Mouse (Mus musculus) myocyte (in vitro differentiated cells): ENCODE measurements at regions not wholly inside any gene's neighbourhood (a gene's known extent, or its start where the extent isn't known, plus 50 kb on each side); places are given as distances from the start of the nearest gene placed in this dataset.

Experiments used
- H3K27me3 ChIP-seq: one replicate; pipeline ENCODE4 v1.6.1; 2011; ENCODE audit not compliant: control insufficient read depth, insufficient read depth, insufficient read length
- H3K36me3 ChIP-seq: one replicate; pipeline ENCODE4 v1.6.1; 2011; ENCODE audit not compliant: control insufficient read depth, insufficient read depth
- H3K4me2 ChIP-seq: one replicate; pipeline ENCODE4 v1.6.1; 2011; ENCODE audit warnings: low read depth, control low read depth
- H3K4me3 ChIP-seq: one replicate; pipeline ENCODE4 v1.5.1; 2011; ENCODE audit warnings: mild to moderate bottlenecking, control low read depth, moderate library complexity
- H3K79me2 ChIP-seq: one replicate; pipeline ENCODE4 v1.6.1; 2011; ENCODE audit not compliant: control insufficient read depth, insufficient read depth
- H3ac ChIP-seq: one replicate; pipeline ENCODE4 v1.6.1; 2011; ENCODE audit not compliant: control insufficient read depth, insufficient read length
- CEBPB ChIP-seq: IDR thresholded peaks from 2 replicates; pipeline ENCODE4 v1.6.1; 2011; ENCODE audit warnings: mild to moderate bottlenecking, moderate library complexity; ENCODE audit not compliant: poor library complexity, insufficient read depth, severe bottlenecking
- E2F4 ChIP-seq: IDR thresholded peaks from one replicate; pipeline ENCODE4 v1.6.1; 2011; ENCODE audit warnings: mild to moderate bottlenecking, control low read depth, moderate library complexity; ENCODE audit not compliant: insufficient read depth
- MAX ChIP-seq: IDR thresholded peaks from one replicate; pipeline ENCODE4 v1.6.1; 2011; ENCODE audit warnings: low read depth, mild to moderate bottlenecking, control low read depth
- MYOD1 ChIP-seq, 3 experiments: IDR thresholded peaks; one replicate each; pipeline ENCODE4 v1.6.1; 2011; ENCODE audit warnings: control low read depth in 2 of 3, low read depth in 2 of 3, mild to moderate bottlenecking in 2 of 3, moderate library complexity in 1 of 3; ENCODE audit not compliant: insufficient read length in 2 of 3, control insufficient read depth in 1 of 3
- MYOG ChIP-seq, 3 experiments: IDR thresholded peaks; one replicate each; pipeline ENCODE4 v1.6.1; 2011; ENCODE audit warnings: control low read depth in 2 of 3, low read depth in 2 of 3, mild to moderate bottlenecking in 2 of 3; ENCODE audit not compliant: insufficient read length in 2 of 3, control insufficient read depth in 1 of 3, insufficient read depth in 1 of 3
- POLR2A ChIP-seq: IDR thresholded peaks from one replicate; pipeline ENCODE4 v1.6.1; 2011; ENCODE audit warnings: low read depth, mild to moderate bottlenecking, control low read depth, moderate library complexity; ENCODE audit not compliant: insufficient read length
- POLR2AphosphoS2 ChIP-seq: IDR thresholded peaks from one replicate; pipeline ENCODE4 v1.6.1; 2011; ENCODE audit warnings: low read depth, control low read depth; ENCODE audit not compliant: insufficient read length
- REST ChIP-seq: IDR thresholded peaks from one replicate; pipeline ENCODE4 v1.6.1; 2011; ENCODE audit warnings: mild to moderate bottlenecking, control low read depth, moderate library complexity; ENCODE audit not compliant: insufficient read depth, insufficient read length
- SRF ChIP-seq: IDR thresholded peaks from one replicate; pipeline ENCODE4 v1.6.1; 2011; ENCODE audit warnings: low read depth; ENCODE audit not compliant: control insufficient read depth, insufficient read length
- TCF12 ChIP-seq: IDR thresholded peaks from one replicate; pipeline ENCODE4 v1.6.1; 2011; ENCODE audit warnings: mild to moderate bottlenecking, control low read depth; ENCODE audit not compliant: poor library complexity, insufficient read depth, severe bottlenecking
- TCF3 ChIP-seq: IDR thresholded peaks from one replicate; pipeline ENCODE4 v1.6.1; 2011; ENCODE audit warnings: low read depth, control low read depth; ENCODE audit not compliant: insufficient read length
- USF1 ChIP-seq: IDR thresholded peaks from one replicate; pipeline ENCODE4 v1.6.1; 2011; ENCODE audit warnings: low read depth, mild to moderate bottlenecking, control low read depth, moderate library complexity

DNA sequence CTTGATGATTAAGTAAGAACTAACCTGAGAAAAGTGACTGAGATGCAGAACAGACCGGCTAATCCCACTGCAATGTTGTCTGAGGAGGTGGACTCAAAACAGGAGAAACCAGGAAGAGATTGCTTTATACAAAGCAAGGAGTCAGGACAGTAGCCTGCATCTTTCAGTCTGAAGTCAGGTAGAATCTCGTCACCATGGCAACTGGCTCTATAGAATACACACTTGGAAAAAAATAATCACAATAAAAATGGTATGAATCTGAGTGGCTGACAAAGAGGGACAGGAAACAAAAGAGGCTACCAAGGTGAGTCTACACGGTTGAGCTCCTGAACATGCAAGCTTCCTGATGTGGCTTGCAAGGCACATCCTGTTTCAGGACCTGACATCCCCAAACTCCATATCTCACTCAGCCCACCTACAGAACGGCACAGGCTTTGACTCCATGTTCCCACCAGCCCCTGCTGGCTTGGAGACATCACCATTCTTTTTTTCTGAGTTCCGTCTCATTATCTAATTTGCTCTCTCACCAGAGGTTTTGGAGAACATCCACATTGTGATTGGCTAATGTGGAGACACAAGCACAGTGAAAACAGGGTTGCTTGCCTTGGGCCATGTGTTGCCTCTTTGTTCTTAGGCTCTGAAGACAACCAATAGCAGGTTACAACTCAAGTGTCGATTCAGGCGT, 179.7 kb upstream of the Map1b start:
- no peaks in the 10 kb centered on the region for H3K79me2 ChIP-seq
- no peak overlapping the region for H3ac ChIP-seq
- TF ChIP-seq MYOD1 (IDR thresholded peaks at IDR 0.05; ENCODE audit: control insufficient read depth in 1 of 3, insufficient read length in 2 of 3, low read depth in 2 of 3), result no peak
- TF ChIP-seq MAX, result no peak
- no peak for TF ChIP-seq POLR2AphosphoS2
- TF ChIP-seq E2F4, result no peak
- no peak for TF ChIP-seq MYOG (IDR thresholded peaks at IDR 0.05; ENCODE audit: control insufficient read depth in 1 of 3, insufficient read depth in 1 of 3, insufficient read length in 2 of 3, low read depth in 2 of 3)
- TF ChIP-seq CEBPB, result no peak
- no peak for TF ChIP-seq TCF3
- no peak for TF ChIP-seq SRF
- TF ChIP-seq TCF12, result no peak

DNA sequence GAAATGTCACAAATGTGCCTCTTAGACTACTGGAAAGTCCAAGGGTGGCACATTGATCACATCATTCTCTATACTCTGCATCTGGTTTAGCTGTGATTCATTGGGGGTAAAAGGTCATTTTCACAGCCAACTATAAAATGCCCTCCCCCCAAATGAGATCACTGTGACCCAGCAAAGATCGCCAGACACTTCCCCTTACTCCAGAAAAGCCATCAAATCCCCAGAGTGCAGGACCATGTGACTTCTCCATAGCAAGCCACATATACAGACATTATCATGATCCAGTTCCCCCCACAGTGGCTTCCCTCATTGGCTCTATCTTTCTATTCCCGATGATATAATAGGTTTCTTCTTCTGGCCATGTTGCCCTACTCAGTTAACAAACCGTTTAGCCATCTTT, 163.6 kb upstream of the Map1b start:
- H3K79me2 ChIP-seq, result no peaks in the 10 kb centered on the region
- H3K27me3 ChIP-seq, result no peaks in the 10 kb centered on the region
- no peak overlapping the region for H3K4me3 ChIP-seq
- TF ChIP-seq MYOG (IDR thresholded peaks at IDR 0.05; ENCODE audit: control insufficient read depth in 1 of 3, insufficient read depth in 1 of 3, insufficient read length in 2 of 3, low read depth in 2 of 3) (no peak), POLR2A (no peak), TCF3 (no peak), MAX (no peak), POLR2AphosphoS2 (no peak), CEBPB (no peak), REST (no peak), MYOD1 (IDR thresholded peaks at IDR 0.05; ENCODE audit: control insufficient read depth in 1 of 3, insufficient read length in 2 of 3, low read depth in 2 of 3) (no peak), USF1 (no peak), SRF (no peak), TCF12 (no peak), E2F4 (no peak)
- no peak overlapping the region for H3K4me2 ChIP-seq
- H3ac ChIP-seq, result no peak overlapping the region
- H3K36me3 ChIP-seq, result no peaks in the 10 kb centered on the region

More for the DNA sequence above, 179.7 kb upstream of the Map1b start:
- Histone ChIP-seq H3K4me2 (no peak overlapping the region), H3K4me3 (no peak overlapping the region), H3K36me3 (no peaks in the 10 kb centered on the region), H3K27me3 (no peaks in the 10 kb centered on the region)

DNA sequence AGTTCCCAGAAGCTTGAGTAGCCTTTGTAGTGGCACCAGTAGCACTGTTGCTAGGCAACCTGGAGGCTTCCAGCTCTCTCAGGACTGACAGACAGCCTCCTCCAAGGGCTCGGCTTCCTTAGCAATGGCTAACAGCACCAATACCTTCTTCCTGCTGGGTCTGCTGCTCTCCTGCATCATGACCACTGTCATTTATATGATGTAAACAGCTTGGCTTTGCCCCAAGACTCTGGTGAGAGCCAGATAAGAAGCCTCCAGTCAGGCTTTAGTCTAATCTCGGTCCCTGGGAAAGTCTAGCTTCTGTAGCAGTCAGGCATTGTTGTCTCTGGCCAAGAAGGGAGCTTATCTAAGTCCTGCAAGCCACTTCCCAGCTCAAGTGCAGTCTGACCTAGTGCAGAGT, 163.1 kb upstream of the Map1b start:
- H3K4me2 ChIP-seq, result no peak overlapping the region
- H3K4me3 ChIP-seq, result no peak overlapping the region
- H3ac ChIP-seq, result no peak overlapping the region
- no peaks in the 10 kb centered on the region for H3K36me3 ChIP-seq
- H3K79me2 ChIP-seq, result no peaks in the 10 kb centered on the region
- H3K27me3 ChIP-seq, result no peaks in the 10 kb centered on the region
- TF ChIP-seq POLR2A (no peak), SRF (no peak), USF1 (no peak), MYOG (IDR thresholded peaks at IDR 0.05; ENCODE audit: control insufficient read depth in 1 of 3, insufficient read depth in 1 of 3, insufficient read length in 2 of 3, low read depth in 2 of 3) (no peak), TCF12 (no peak), POLR2AphosphoS2 (no peak), MYOD1 (IDR thresholded peaks at IDR 0.05; ENCODE audit: control insufficient read depth in 1 of 3, insufficient read length in 2 of 3, low read depth in 2 of 3) (no peak), REST (no peak), MAX (no peak), E2F4 (no peak), CEBPB (no peak), TCF3 (no peak)

DNA sequence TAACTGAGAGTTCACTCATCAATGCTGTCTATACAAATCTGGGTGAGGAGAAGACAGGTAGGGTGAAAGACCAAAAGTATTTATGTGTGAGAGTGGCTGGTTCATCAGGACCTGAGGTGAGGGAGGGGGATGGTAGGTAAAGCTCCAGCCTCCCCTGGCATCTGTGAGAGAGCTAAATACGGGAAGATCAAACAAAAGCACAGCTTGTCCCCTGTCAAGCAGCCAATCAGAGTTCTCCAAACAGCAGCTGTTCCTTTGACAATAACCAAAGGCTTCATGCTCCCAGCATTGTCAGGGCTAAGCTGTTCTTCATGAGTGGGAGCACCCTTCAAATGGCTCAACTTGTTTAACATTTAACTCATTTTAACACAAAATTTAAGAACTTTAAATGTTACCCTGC, 160.1 kb upstream of the Map1b start:
- no peak for TF ChIP-seq TCF3
- TF ChIP-seq E2F4, result no peak
- no peak for TF ChIP-seq USF1
- no peak for TF ChIP-seq SRF
- TF ChIP-seq MYOG (IDR thresholded peaks at IDR 0.05; ENCODE audit: control insufficient read depth in 1 of 3, insufficient read depth in 1 of 3, insufficient read length in 2 of 3, low read depth in 2 of 3), result no peak
- TF ChIP-seq MAX, result no peak
- TF ChIP-seq POLR2AphosphoS2, result no peak
- TF ChIP-seq MYOD1 (IDR thresholded peaks at IDR 0.05; ENCODE audit: control insufficient read depth in 1 of 3, insufficient read length in 2 of 3, low read depth in 2 of 3), result no peak
- TF ChIP-seq CEBPB, result no peak
- no peak for TF ChIP-seq TCF12
- Histone ChIP-seq H3K27me3 (no peaks in the 10 kb centered on the region), H3K4me2 (no peak overlapping the region), H3K4me3 (no peak overlapping the region), H3ac (no peak overlapping the region), H3K36me3 (no peaks in the 10 kb centered on the region), H3K79me2 (no peaks in the 10 kb centered on the region)

DNA sequence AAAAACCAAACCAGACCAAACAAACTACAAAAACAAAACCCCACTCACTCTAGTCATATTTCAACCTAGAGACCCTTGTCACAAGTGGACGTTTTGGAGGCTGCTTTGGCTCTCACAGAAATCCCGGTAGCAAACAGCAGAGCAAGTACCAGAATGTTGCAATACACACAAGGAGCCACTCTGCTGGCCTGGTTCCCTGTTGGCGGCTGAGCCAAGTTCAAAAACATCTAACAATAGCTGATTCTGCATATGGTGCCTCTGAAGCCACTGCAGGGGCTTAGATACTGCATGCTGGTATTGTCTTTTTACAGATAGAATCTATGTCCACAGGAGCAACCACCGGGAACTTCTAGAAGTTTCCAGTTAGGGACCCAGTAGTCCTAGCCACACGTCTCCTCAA, 159.6 kb upstream of the Map1b start:
- Histone ChIP-seq H3ac (no peak overlapping the region), H3K4me2 (no peak overlapping the region), H3K79me2 (no peaks in the 10 kb centered on the region), H3K27me3 (no peaks in the 10 kb centered on the region), H3K36me3 (no peaks in the 10 kb centered on the region), H3K4me3 (no peak overlapping the region)
- TF ChIP-seq USF1 (no peak), REST (no peak), MYOD1 (IDR thresholded peaks at IDR 0.05; ENCODE audit: control insufficient read depth in 1 of 3, insufficient read length in 2 of 3, low read depth in 2 of 3) (no peak)
